Mouse (Mus musculus) forebrain, embryonic 10.5 days (tissue): ENCODE data around the gene Sipa1l2. TPM values are rescaled to one million over a fixed set of nuclear protein-coding genes. Genes with fewer than 3 reads are reported as not detected.
A peak's percentile ranks its signal among the peaks of the same experiment; 100 is the strongest.

Source experiments
- DNase-seq: peaks from one replicate; pipeline ENCODE4 v3.0.0-alpha.2; 2017; ENCODE audit warnings: low spot score; ENCODE audit errors: extremely low spot score
- H3K27ac ChIP-seq: fragments of 300-500 bp; sonication (generic); 2 replicates; pipeline ENCODE4 v1.5.1; 2016; ENCODE audit warnings: mild to moderate bottlenecking
- H3K27me3 ChIP-seq: fragments of 300-500 bp; sonication (generic); 2 replicates; pipeline ENCODE4 v1.6.1; 2016; ENCODE audit warnings: mild to moderate bottlenecking; ENCODE audit not compliant: poor library complexity, severe bottlenecking
- H3K36me3 ChIP-seq: fragments of 300-500 bp; sonication (generic); replicated peaks from 2 replicates; pipeline ENCODE4 v1.6.1; 2016; ENCODE audit warnings: mild to moderate bottlenecking, moderate library complexity
- H3K4me1 ChIP-seq: fragments of 300-500 bp; sonication (generic); 2 replicates; pipeline ENCODE4 v1.6.1; 2016
- H3K4me3 ChIP-seq: fragments of 300-500 bp; sonication (generic); 2 replicates; pipeline ENCODE4 v1.5.1; 2016; ENCODE audit warnings: mild to moderate bottlenecking, moderate library complexity
- H3K9me3 ChIP-seq: fragments of 300-500 bp; sonication (generic); 2 replicates; pipeline ENCODE4 v1.6.1; 2016; ENCODE audit warnings: mild to moderate bottlenecking, moderate library complexity
- WGBS: fragments of 180-500 bp; shearing (Covaris S2); methylation state at CpG from one replicate; pipeline ENCODE4 v1.1.7; 2016; 5-methylcytosine and 5-hydroxymethylcytosine counted together
- polyA plus RNA-seq: library from polyadenylated mRNA; unstranded; fragments of >200 nt; fragmentation: Nextera tagmentation; extraction: Ambion mirVana; gene quantifications from 2 replicates; pipeline ENCODE4 v1.2.1, GENCODE M21; 2016

Sipa1l2 gene
- 13.1 and 15.4 TPM in 2 replicates for polyA plus RNA-seq

- under 1% methylated on average over 117 of the region's 129 CpGs for WGBS
- H3K4me1 ChIP-seq = peaks cover 41% of the 10 kb centered on the region
- peak within 1 kb of the TSS; percentile 92 for H3K27ac ChIP-seq
- DNase-seq = peak; percentile 98
- no peaks in the 10 kb centered on the region; the same call in 1 of the 2 replicates for H3K9me3 ChIP-seq
- H3K36me3 ChIP-seq = no peaks in the 10 kb centered on the region
- H3K27me3 ChIP-seq = peaks cover 24% of the 10 kb centered on the region
- peak within 1 kb of the TSS; percentile 84 for H3K4me3 ChIP-seq
Measured at GRCm38 (mm10) chr8:125569533-125570365, at the start of gene Sipa1l2. Gene Sipa1l2, minus strand, starts transcription at chr8:125569808.

- 85% methylated on average over 16 of the region's 16 CpGs for WGBS
- no peak for DNase-seq
Measured at GRCm38 (mm10) chr8:125618543-125619335, 49.1 kb upstream of the Sipa1l2 start.

GRCm38 (mm10) chr8:125616935-125617334 lies 47.3 kb upstream of the Sipa1l2 start:
- no peaks in the 10 kb centered on the region for H3K27me3 ChIP-seq
- DNase-seq = no peak
- 89% methylated on average over 5 of the region's 5 CpGs for WGBS
- H3K4me3 ChIP-seq = no peak overlapping the region
- H3K27ac ChIP-seq = no peak overlapping the region
- H3K9me3 ChIP-seq = no peaks in the 10 kb centered on the region
- H3K36me3 ChIP-seq = no peaks in the 10 kb centered on the region
- H3K4me1 ChIP-seq = peaks cover 31% of the 10 kb centered on the region

More at GRCm38 (mm10) chr8:125618543-125619335, 49.1 kb upstream of the Sipa1l2 start:
- H3K4me1 ChIP-seq = peaks cover 27% of the 10 kb centered on the region
- no peak overlapping the region for H3K4me3 ChIP-seq
- H3K27me3 ChIP-seq = no peaks in the 10 kb centered on the region
- no peaks in the 10 kb centered on the region for H3K9me3 ChIP-seq
- no peaks in the 10 kb centered on the region for H3K36me3 ChIP-seq
- 0 out of 2 replicates have a peak overlapping the region, but pooled peaks have one; percentile 58 for H3K27ac ChIP-seq

- Histone ChIP-seq H3K4me3 (no peak overlapping the region), H3K27ac (no peak overlapping the region), H3K36me3 (no peaks in the 10 kb centered on the region), H3K27me3 (no peaks in the 10 kb centered on the region), H3K9me3 (no peaks in the 10 kb centered on the region), H3K4me1 (peaks cover 31% of the 10 kb centered on the region)
- no peak for DNase-seq
- WGBS = 79% methylated on average over 3 of the region's 3 CpGs
Measured at GRCm38 (mm10) chr8:125616039-125616438, 46.4 kb upstream of the Sipa1l2 start.

DNA sequence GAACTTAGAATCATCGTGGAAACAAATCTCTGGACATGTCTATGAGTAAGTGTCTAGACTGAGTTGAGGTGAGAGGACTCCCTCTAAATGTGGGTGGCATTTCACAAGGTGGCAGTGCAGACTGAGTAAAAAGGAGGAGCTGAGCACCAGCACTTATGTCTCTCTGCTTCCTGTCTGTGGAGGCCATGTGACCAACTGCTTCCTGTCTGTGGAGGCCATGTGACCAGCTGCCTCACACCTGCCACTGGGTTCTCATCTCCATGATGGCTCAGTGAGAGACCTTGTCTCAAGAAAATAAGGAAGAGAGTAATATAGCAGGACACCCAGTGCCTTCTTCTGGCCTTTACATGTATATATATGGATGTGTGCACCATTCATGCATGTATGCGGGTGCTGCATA lies 43.9 kb upstream of the Sipa1l2 start:
- no peaks in the 10 kb centered on the region for H3K9me3 ChIP-seq
- H3K36me3 ChIP-seq = no peaks in the 10 kb centered on the region
- peaks cover 10% of the 10 kb centered on the region; the same call in 1 of the 2 replicates for H3K4me1 ChIP-seq
- DNase-seq = no peak
- H3K4me3 ChIP-seq = no peak overlapping the region
- WGBS = 98% methylated on average over 2 of the region's 2 CpGs
- H3K27ac ChIP-seq = no peak overlapping the region
- no peaks in the 10 kb centered on the region for H3K27me3 ChIP-seq

DNA sequence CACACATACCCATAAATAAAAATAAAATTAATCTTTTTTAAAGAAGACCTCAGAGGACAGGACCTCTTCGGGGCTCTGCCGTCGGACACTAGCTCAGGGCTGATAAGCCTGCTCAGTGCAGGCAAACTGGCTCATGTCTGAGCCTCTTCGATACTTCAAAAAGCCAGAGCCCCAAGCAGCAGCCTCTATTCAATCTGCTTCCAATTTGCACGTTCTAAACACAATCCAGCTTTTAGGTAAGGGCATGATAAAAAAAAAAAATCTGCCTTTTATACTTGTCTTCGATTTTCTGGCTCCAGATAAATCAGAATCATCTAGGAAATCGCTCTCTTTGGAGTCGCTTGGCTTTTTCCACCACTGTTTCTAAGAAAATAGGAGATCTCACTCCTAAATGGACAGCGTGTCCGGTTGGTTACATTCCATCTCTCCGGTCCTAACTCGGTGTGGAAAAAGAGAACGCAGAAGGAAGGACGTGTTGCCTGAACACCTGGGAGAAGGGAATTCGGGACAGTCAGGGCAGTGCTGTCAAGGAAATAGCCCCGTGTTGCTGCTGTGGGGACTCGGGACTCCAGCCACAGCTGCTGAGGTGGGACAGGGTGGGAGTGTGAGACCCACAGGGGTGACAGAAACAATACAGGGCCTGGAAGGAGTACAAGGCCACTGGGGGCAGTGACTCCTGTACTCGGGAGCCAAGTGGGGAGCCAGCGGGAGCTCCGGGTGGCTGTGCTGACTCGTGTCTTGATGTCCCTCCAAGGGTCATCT lies 42.4 kb upstream of the Sipa1l2 start:
- peaks cover 6% of the 10 kb centered on the region; the same call in 1 of the 2 replicates for H3K4me1 ChIP-seq
- no peak overlapping the region for H3K4me3 ChIP-seq
- 81% methylated on average over 21 of the region's 21 CpGs for WGBS
- DNase-seq = no peak
- no peaks in the 10 kb centered on the region for H3K9me3 ChIP-seq
- no peaks in the 10 kb centered on the region for H3K36me3 ChIP-seq
- no peaks in the 10 kb centered on the region for H3K27me3 ChIP-seq
- no peak overlapping the region for H3K27ac ChIP-seq

- Histone ChIP-seq H3K4me1 (peaks cover 4% of the 10 kb centered on the region; the same call in 1 of the 2 replicates), H3K36me3 (no peaks in the 10 kb centered on the region), H3K9me3 (no peaks in the 10 kb centered on the region), H3K27me3 (no peaks in the 10 kb centered on the region), H3K4me3 (no peak overlapping the region), H3K27ac (no peak overlapping the region)
- no peak for DNase-seq
- 92% methylated on average over 10 of the region's 10 CpGs for WGBS
Measured at GRCm38 (mm10) chr8:125611024-125611798, 41.6 kb upstream of the Sipa1l2 start.

GRCm38 (mm10) chr8:125609737-125610136 lies 40.1 kb upstream of the Sipa1l2 start:
- 86% methylated on average over 6 of the region's 6 CpGs for WGBS
- peaks cover 7% of the 10 kb centered on the region; the same call in 1 of the 2 replicates for H3K4me1 ChIP-seq
- no peaks in the 10 kb centered on the region for H3K9me3 ChIP-seq

GRCm38 (mm10) chr8:125607714-125608223 lies 38.2 kb upstream of the Sipa1l2 start:
- DNase-seq = no peak
- H3K27me3 ChIP-seq = no peaks in the 10 kb centered on the region
- WGBS = 90% methylated on average over 4 of the region's 4 CpGs
- peaks cover 9% of the 10 kb centered on the region; the same call in 1 of the 2 replicates for H3K4me1 ChIP-seq
- H3K36me3 ChIP-seq = no peaks in the 10 kb centered on the region
- H3K27ac ChIP-seq = no peak overlapping the region
- no peak overlapping the region for H3K4me3 ChIP-seq
- no peaks in the 10 kb centered on the region for H3K9me3 ChIP-seq

More at GRCm38 (mm10) chr8:125609737-125610136, 40.1 kb upstream of the Sipa1l2 start:
- Histone ChIP-seq H3K27me3 (no peaks in the 10 kb centered on the region), H3K4me3 (no peak overlapping the region), H3K27ac (no peak overlapping the region), H3K36me3 (no peaks in the 10 kb centered on the region)
- no peak for DNase-seq

DNA sequence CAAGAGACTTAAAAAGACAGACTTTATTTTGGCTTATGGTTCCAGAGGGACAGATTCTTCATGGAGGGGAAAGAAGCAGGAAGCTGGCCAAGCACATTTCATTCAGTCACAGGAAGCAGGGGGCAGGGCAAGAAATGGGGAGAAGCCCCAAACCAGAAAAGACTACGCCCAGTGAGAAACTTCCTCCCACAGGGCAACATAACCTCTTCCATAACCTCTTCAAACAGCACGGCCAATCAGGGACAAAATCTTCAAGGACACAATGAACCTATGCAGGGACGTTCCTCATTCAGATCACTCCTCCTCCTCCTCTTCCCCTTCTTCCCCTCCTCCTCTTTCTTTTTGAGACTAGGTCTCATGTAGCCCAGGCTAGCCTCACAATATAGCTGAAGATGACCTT lies 37.3 kb upstream of the Sipa1l2 start:
- Histone ChIP-seq H3K4me3 (no peak overlapping the region), H3K9me3 (no peaks in the 10 kb centered on the region), H3K27me3 (no peaks in the 10 kb centered on the region), H3K27ac (no peak overlapping the region), H3K36me3 (no peaks in the 10 kb centered on the region), H3K4me1 (peaks cover 5% of the 10 kb centered on the region; the same call in 1 of the 2 replicates)
- WGBS = 74% methylated on average over 3 of the region's 3 CpGs
- no peak for DNase-seq

GRCm38 (mm10) chr8:125604817-125605512 lies 35.4 kb upstream of the Sipa1l2 start:
- Histone ChIP-seq H3K9me3 (no peaks in the 10 kb centered on the region), H3K4me3 (no peak overlapping the region), H3K36me3 (no peaks in the 10 kb centered on the region), H3K27ac (no peak overlapping the region), H3K4me1 (peaks cover 9% of the 10 kb centered on the region), H3K27me3 (no peaks in the 10 kb centered on the region)
- 83% methylated on average over 8 of the region's 8 CpGs for WGBS
- DNase-seq = no peak
